Mouse (Mus musculus) G1E-ER4 (cell line): ENCODE results near the gene Pcgf1. TPM values are rescaled to one million over a fixed set of nuclear protein-coding genes. Genes with fewer than 3 reads are reported as not detected.

ENCODE experiments used
- GATA1 ChIP-seq: IDR thresholded peaks from one replicate; pipeline ENCODE4 v1.8.0; 2012; ENCODE audit warnings: low read length, inconsistent platforms
- polyA plus RNA-seq: library from polyadenylated mRNA; stranded (reverse); fragments of >175 nt; gene quantifications from 2 replicates; pipeline ENCODE4 v1.2.3, GENCODE M21; 2012

Pcgf1 gene
- 8.6 and 10.8 TPM in 2 replicates for polyA plus RNA-seq

DNA sequence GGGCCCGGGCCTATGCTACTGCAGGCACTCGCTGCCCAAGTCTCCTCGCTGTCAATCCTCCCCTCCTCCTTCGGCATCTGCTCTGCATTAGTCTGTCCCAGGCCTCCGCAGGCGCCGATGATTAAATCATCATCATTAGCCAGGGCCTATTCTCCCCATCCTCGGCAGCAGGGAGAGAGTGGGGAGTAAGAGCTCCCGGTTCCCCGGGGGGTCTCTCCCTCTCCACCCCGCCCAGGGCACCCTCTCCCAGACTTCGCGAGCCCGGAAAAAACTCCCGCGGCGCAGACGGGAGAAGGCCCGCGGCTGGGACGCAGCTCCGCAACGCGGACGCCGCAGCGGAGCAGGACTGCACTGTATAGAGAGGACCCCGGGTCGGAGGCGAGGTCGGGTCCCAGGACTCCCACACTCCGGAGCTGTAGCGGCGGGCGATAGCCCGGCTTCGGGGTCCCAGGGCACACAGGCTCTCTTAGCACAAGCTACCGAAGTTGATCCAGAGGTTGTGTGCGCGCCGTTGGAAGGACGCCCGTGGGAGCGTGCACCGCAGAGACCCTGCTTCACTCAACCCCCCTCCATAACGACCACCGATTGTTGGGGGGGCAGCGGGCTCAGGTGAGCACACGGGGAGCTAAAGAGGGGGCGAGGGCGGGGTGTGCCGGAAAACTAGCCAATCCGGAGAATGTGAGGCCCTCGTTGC, at the start of gene Pcgf1:
Gene Pcgf1 (plus strand): TSS at position 240 of the 694 bp plus-strand sequence.
- no peak for TF ChIP-seq GATA1

DNA sequence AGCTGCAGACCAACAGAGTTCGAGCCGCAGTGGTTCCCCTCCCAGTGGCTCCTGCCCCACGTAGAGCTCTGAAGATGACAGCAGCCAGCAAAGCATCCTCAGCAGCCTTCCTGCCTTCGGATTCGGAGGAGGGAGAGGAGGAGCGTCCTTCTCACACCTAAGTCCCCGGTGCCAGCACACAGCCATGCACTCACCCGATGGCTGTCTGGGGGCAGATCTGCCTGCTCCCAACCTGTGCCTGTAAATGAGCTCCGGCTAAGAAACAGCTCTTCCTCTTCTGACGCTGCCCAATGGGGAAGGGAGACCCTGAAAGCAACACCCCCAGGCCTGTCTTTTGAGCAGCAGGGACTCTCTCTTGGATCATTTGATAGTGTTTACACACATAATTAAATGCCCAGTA, 47.9 kb upstream of the Pcgf1 start:
- no peak for TF ChIP-seq GATA1

DNA sequence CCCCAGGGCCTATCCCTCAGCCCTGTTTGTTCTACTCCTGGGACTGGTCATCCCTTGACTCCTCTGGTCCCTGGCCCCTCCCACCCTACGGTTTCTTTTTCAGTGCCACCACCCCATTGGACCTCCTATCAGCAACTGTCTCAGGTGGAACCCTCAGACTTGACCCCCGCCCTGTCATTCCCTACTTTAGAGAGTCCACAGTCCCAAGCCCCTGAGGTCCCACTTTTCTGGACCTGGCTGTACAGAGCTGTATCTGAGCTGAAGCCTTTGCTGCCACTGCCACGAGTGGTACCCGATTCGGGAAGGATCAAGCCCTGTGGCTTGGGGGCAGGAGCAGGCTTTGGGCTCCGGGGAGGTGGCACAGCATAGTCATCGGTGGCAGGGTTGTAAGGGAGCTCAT, 46.6 kb upstream of the Pcgf1 start:
- no peak for TF ChIP-seq GATA1

DNA sequence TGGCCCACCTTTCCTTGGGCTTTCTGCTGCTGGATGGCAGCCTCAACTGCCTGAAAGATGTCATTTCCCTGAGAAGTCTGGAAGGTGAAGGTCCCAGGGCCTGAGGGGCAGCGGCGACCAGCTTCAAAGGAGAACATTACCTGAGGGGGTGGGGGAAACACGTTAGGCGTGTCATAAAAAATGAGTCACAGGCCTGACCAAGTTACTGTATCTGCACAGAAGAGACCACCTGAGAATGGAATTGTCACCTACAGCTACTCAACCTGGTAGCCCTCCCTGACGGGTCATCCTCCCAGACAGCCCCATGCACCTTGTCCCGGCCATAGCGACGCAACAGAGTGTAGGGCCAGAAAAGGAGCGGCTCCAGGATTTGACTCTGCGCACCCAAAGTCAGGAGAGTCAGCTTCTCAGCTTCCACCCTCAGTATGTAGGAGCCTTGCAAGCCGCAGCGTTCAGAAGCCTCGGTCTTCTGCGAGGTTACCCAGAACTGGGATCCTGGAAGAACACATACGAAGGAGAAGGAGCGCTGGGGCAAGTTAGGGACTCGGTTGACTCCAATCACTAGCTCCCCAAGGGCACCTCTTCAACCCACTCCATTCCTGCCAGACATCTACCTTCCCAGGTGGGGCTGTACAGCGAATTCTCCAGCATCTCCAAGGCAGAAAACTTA, 45.6 kb upstream of the Pcgf1 start:
- no peak for TF ChIP-seq GATA1

DNA sequence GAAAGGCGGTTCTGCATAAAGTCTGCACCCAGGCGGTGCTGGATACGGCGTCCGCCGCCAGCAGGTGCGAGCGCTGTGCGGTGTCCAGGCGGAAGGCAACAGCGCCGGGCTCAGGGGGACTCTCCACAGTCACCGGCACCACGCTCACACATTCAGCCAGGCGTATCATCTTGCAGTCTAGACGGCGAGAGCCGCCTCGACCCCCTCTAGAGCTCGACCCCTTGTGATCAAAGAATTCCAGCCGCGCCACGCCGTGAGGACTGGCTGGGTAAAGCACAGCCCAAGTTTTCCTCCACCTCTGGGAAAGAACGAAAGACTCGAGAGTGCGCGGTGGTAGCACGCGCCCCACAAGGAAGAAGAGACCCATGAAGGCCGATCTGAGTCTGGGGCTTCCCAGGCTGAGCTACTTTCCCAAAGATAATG, 44.9 kb upstream of the Pcgf1 start:
- no peak for TF ChIP-seq GATA1

DNA sequence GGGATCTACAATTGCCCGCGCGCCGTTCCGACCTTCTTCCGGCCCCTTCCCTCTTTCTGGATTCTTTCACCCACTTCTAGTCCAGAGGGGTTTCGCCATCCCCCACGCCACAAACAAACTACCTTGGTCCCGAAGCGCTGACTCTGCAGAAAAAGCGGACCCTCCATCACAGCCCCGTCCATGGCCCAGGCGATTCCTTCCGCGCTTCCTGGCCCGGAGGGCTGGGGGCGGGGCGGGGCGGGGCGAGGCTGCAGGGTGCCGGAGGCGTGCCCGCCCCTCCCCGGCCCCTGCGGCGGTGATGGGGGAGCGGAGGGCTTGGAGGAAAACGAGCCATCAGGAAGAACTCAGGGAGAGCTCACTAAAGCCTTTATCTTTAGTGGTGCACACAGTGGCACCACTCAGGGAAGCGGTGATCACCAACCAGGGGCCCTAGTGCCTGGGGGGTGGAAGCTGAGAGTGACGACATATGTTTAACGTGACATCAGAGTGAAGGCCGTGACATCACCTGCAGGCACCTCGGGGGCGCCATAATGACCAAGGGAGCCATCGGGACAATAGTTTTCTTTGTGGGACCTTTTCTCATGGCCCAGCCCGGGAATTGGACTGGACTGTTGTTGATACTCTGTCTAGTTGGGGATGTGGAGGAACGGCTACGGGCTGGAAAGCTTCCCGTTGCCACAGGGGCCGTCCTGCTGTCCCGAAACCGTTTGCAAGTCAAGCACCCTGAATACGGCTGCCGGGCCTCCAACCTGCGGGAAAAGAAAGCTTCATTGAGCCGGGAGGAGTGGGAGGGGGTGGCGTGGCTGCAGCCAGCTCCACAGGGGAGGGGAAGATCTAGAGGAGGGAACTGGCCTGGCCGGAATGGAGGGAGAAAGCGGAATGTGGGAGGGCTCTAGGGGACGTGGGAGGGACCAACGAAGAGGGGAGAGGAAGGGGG, 44.2 kb upstream of the Pcgf1 start, which contains the start of the genes Dok1 and Loxl3:
Gene Dok1 (minus strand): TSS at position 223 of the 937 bp plus-strand sequence.
Gene Loxl3 (plus strand): TSS at position 925 of the 937 bp plus-strand sequence.
- no peak for TF ChIP-seq GATA1

DNA sequence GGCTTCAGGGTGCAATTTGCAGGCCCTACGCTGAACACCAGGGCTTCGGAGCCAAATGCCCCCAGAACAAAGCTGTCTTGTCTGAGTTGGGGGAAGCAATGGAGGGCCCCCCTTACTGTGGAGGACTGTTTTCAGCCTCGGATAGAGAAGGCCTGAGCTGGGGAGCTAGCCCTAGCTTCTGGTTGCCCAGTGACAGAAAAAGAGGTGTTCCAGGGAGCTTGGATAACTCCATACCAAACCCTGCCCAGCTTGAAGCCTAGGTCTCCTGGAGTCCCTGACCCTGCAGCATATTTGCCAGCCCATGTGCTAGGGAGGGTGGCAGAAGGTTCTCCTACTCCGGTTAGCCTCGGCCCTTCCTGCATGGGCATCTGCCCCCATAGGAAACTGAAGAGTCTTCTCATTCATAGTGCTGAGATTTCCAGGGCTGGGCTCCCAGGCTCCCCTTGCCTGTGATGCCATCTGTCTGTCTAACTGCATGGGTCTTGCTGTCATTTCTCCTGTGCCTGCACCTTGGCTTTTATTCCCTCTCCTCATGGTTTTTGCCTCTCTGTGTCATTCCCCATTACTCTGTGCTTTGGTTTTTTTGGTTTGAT, 43.1 kb upstream of the Pcgf1 start:
- TF ChIP-seq GATA1: no peak

DNA sequence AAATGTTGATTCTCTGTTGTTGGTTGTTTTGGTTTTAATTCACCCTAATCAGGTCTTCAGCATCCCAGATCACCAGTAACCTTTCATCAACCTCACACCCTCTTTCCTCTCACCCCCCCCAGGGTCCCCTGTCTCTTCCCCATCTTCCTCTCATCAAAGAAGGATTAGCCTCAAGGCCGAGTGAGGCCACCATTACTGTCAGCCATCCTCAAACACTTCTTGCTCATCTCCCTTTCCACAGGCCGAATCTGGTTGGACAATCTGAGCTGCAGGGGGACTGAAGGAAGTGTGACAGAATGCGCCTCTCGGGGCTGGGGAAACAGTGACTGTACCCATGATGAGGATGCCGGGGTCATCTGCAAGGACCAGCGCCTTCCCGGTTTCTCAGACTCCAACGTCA, 40.5 kb upstream of the Pcgf1 start:
- no peak for TF ChIP-seq GATA1

DNA sequence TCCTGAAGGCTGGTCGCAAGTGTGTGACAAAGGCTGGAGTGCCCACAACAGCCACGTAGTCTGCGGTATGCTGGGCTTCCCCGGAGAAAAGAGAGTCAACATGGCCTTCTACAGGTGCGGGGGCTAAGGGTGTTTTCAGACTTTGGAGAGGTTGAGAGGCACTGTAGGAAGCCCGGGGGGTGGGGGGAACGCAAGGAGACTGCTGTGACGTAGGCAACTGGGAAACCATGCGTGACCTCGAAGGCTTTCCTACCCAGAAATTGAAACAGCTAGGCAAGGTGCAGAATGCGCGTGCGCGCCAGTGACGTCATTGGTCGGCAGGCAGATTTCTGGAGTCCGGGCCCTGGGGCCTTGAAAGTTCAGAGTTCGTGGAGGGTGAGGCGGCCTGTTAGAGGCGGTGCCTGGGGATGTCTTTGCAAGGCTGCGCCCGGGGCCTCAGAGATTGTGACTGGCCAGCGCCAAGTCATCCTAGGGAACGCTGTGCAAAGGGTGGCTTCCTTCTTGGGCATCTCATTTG, 39.1 kb upstream of the Pcgf1 start:
- no peak for TF ChIP-seq GATA1

DNA sequence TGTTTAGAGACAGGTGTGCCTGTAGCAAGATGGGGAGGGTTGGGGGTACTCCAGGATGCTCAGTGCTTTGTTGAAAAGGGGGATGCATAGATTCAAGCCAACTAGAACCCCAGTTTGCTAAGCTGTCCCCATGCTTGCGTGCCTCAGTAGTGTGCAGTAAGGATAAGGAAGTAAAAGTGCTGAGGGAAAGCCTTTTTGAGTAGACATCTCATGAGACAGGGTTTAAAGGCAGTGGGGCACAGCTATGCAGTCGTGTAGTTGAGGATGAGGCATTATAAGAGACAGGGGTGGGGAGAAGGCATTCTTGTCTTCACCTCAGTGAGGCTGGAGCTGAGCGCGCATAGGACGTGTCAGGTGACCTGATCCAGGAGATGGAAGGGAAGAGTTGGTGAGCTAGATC, 37.1 kb upstream of the Pcgf1 start:
- no peak for TF ChIP-seq GATA1

DNA sequence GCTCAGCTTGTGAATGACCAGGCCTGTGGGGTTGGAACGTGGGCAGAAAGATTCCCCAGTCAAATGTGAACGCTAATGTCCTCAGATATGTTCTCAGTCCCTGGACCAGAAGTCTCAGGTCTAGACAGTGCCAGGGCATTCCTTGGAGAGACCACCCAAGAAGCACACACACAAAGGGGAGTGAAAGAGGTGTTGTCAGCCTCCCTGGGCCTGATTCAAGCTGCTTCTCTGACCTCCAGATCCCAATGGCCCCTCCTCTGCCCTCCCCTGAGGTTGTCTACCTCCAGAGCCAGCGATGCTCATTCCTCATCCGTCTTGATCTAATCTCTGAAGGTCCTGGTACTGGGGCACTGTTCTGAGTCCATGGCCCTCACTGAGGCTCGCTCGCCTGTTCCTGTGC, 34.1 kb upstream of the Pcgf1 start:
- TF ChIP-seq GATA1: no peak

DNA sequence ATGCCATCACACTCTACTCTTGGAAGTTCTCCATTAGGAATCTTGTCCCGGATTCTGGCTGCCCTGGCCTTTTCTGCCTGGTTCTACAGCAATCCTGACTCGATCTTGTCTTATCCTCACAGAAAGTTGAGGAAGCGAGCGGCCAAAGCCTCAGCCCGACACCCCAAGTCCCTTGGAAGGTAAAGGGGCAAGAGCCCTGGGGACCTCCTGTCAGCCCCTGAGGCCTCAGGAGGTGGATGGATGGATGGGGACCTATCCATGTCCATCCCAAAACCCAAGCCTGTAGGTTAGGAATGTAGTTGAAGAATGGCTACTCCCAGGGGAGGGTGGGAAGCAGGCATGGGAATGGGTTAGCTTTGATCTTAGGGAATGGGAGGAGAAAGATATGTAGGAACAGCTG, 33.7 kb upstream of the Pcgf1 start:
- TF ChIP-seq GATA1: no peak

DNA sequence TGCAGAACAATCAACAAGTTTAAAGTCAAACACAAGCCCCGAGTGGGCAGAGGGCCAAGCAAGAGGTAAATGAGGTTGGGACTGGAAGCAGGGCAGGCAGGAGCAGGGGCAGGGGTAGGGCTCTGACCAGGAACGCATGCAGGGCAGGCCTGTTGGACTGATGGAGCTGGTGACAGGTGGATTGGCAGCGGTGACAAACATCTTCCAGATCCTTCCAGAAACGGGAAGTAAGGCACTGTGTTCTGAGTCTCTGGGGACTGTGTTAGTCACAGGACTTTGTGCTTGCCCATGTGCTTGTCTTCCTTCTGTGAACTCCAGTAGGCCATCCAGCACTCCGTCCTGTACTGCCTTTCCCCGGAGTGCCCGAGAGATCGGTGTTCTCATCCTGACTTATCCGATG, 32.9 kb upstream of the Pcgf1 start:
- TF ChIP-seq GATA1: no peak

DNA sequence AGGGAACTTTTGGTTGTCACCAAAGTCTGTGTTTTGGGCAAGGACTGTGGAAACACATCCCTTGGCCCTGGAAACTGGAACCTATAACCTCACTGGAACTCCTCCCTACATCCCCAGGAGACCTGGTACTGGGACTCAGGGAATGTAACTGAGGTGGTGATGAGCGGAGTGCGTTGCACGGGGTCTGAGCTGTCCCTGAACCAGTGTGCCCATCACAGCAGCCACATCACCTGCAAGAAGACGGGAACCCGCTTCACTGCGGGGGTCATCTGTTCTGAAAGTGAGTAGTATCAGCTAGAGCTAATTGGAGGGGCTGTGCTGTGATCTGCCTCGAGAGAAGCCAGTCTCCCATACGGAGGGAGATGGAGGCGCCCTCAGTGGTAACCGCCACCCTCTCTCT, 28.3 kb upstream of the Pcgf1 start:
- no peak for TF ChIP-seq GATA1
